13 mouse cellular contexts compared by ENCODE assay signal in genomic region chr5:121594714-121595313, GRCm38 (mm10). TPM values are rescaled to one million over a fixed set of nuclear protein-coding genes. Genes with fewer than 3 reads are reported as not detected.
DNase-seq lines count a peak whose midpoint lies in the region; ATAC-seq and TF ChIP-seq lines count a peak whose summit lies in the region.
"Had no signal": no experiment of that assay in that cellular context is flagged by ENCODE, and none has a peak within 500 bp of the region (broad histone marks: within the 10 kb centered on the region; RNA-seq: fewer than 3 reads in every experiment).

No protein-coding gene starts in this region.

- no peaks in the 10 kb centered on the region for H3K27me3 ChIP-seq in forebrain, postnatal 0 days (ENCODE audit: insufficient read depth, low read length)
- H3K27me3 ChIP-seq in forebrain, embryonic 13.5 days = peaks cover 6% of the 10 kb centered on the region; the same call in 1 of the 2 replicates
- no peaks in the 10 kb centered on the region for H3K27me3 ChIP-seq in lung, postnatal 0 days (replicated peaks; ENCODE audit: insufficient read depth, low read length)
- 0 out of 2 replicates have a peak, but pooled peaks cover 1% of the 10 kb centered on the region for H3K27me3 ChIP-seq in limb, embryonic 10.5 days (ENCODE audit: low read depth, poor library complexity, severe bottlenecking)
- H3K27me3 ChIP-seq in midbrain, postnatal 0 days (ENCODE audit: insufficient read depth, low read length) = no peaks in the 10 kb centered on the region

- TF ChIP-seq CTCF in forebrain, postnatal 0 days (IDR thresholded peaks at IDR 0.05; ENCODE audit: low read depth) = no peak
- TF ChIP-seq CTCF in lung, postnatal 0 days (IDR thresholded peaks at IDR 0.05) = no peak
- TF ChIP-seq CTCF in midbrain, postnatal 0 days (IDR thresholded peaks at IDR 0.05) = no peak

- no peaks in the 10 kb centered on the region for H3K36me3 ChIP-seq in forebrain, postnatal 0 days (ENCODE audit: insufficient read depth)
- no peaks in the 10 kb centered on the region for H3K36me3 ChIP-seq in forebrain, embryonic 13.5 days (ENCODE audit: poor library complexity, severe bottlenecking)
- H3K36me3 ChIP-seq in lung, postnatal 0 days (ENCODE audit: insufficient read depth, low read length) = no peaks in the 10 kb centered on the region
- 0 out of 2 replicates have a peak, but pooled peaks cover 3% of the 10 kb centered on the region for H3K36me3 ChIP-seq in limb, embryonic 10.5 days
- no peaks in the 10 kb centered on the region for H3K36me3 ChIP-seq in midbrain, postnatal 0 days (ENCODE audit: insufficient read depth, low read length)
- H3K36me3 ChIP-seq: G1E had no signal

- H3K9ac ChIP-seq in forebrain, postnatal 0 days = no peak overlapping the region
- H3K9ac ChIP-seq in forebrain, embryonic 13.5 days = no peak overlapping the region
- H3K9ac ChIP-seq in lung, postnatal 0 days (replicated peaks; ENCODE audit: low read depth) = no peak overlapping the region
- 0 out of 2 replicates have a peak overlapping the region, but pooled peaks have one; percentile 45 for H3K9ac ChIP-seq in midbrain, postnatal 0 days (replicated peaks; ENCODE audit: low read length, poor library complexity, severe bottlenecking)

- TF ChIP-seq EP300 in lung, postnatal 0 days (IDR thresholded peaks at IDR 0.05) = no peak

- peak overlapping the region; percentile 77; the same call in 1 of the 2 replicates for H3K27ac ChIP-seq in forebrain, postnatal 0 days (ENCODE audit: low read depth, low read length)
- no peak overlapping the region for H3K27ac ChIP-seq in forebrain, embryonic 13.5 days
- H3K27ac ChIP-seq in lung, postnatal 0 days (ENCODE audit: low read length) = no peak overlapping the region
- H3K27ac ChIP-seq in limb, embryonic 10.5 days = peak overlapping the region; percentile 85; the same call in 1 of the 2 replicates
- H3K27ac ChIP-seq in midbrain, postnatal 0 days (ENCODE audit: low read depth, low read length) = 0 out of 2 replicates have a peak overlapping the region, but pooled peaks have one; percentile 71

- WGBS in forebrain, postnatal 0 days = 89% methylated on average over 6 of the region's 6 CpGs
- 88% methylated on average over 6 of the region's 6 CpGs for WGBS in forebrain, embryonic 13.5 days
- 70% methylated on average over 6 of the region's 6 CpGs for WGBS in lung, postnatal 0 days
- WGBS in limb, embryonic 10.5 days = 92% methylated on average over 6 of the region's 6 CpGs
- 83% methylated on average over 6 of the region's 6 CpGs for WGBS in midbrain, postnatal 0 days

- no peaks in the 10 kb centered on the region for H3K4me1 ChIP-seq in forebrain, postnatal 0 days (ENCODE audit: insufficient read depth)
- H3K4me1 ChIP-seq in forebrain, embryonic 13.5 days = peaks cover 19% of the 10 kb centered on the region
- peaks cover 9% of the 10 kb centered on the region; the same call in 1 of the 2 replicates for H3K4me1 ChIP-seq in lung, postnatal 0 days (ENCODE audit: insufficient read depth, low read depth, low read length)
- H3K4me1 ChIP-seq in limb, embryonic 10.5 days = peaks cover 41% of the 10 kb centered on the region
- H3K4me1 ChIP-seq in midbrain, postnatal 0 days (ENCODE audit: insufficient read depth, low read length) = 0 out of 2 replicates have a peak, but pooled peaks cover 3% of the 10 kb centered on the region

- no peaks in the 10 kb centered on the region for H3K9me3 ChIP-seq in forebrain, postnatal 0 days (ENCODE audit: low read length)
- H3K9me3 ChIP-seq in forebrain, embryonic 13.5 days (replicated peaks) = no peaks in the 10 kb centered on the region
- H3K9me3 ChIP-seq in lung, postnatal 0 days (ENCODE audit: low read length) = no peaks in the 10 kb centered on the region
- H3K9me3 ChIP-seq in limb, embryonic 10.5 days (replicated peaks) = no peaks in the 10 kb centered on the region
- H3K9me3 ChIP-seq in midbrain, postnatal 0 days (ENCODE audit: low read length) = no peaks in the 10 kb centered on the region
- H3K9me3 ChIP-seq: G1E had no signal

- H3K4me2 ChIP-seq in forebrain, postnatal 0 days (ENCODE audit: low read depth) = peak overlapping the region; percentile 99; the same call in 1 of the 2 replicates
- H3K4me2 ChIP-seq in forebrain, embryonic 13.5 days = no peak overlapping the region; the same call in 1 of the 2 replicates
- H3K4me2 ChIP-seq in lung, postnatal 0 days (replicated peaks; ENCODE audit: low read depth, low read length) = no peak overlapping the region
- H3K4me2 ChIP-seq in midbrain, postnatal 0 days (ENCODE audit: low read depth, low read length, poor library complexity, severe bottlenecking) = no peak overlapping the region

- ATAC-seq in forebrain, postnatal 0 days = no peak
- ATAC-seq in forebrain, embryonic 13.5 days = no peak
- no peak for ATAC-seq in lung, postnatal 0 days
- no peak for ATAC-seq in midbrain, postnatal 0 days (ENCODE audit: low FRiP score)

- DNase-seq in forebrain, postnatal 0 days = no peak
- peak; percentile 12 for DNase-seq in lung, postnatal 0 days (ENCODE audit: low spot score)
- no peak for DNase-seq in lung, postnatal 10 days
- no peak for DNase-seq in limb, embryonic 10.5 days (ENCODE audit: low spot score)
- no peak for DNase-seq in midbrain, postnatal 0 days (ENCODE audit: low spot score)
- no peak for DNase-seq in thymus, postnatal 14 days
- no peak for DNase-seq in ovary, adult 18-20 months (ENCODE audit: low spot score)

- H3K4me3 ChIP-seq in forebrain, postnatal 0 days (ENCODE audit: low read depth, low read length) = no peak overlapping the region
- H3K4me3 ChIP-seq in forebrain, embryonic 13.5 days = no peak overlapping the region
- H3K4me3 ChIP-seq in lung, postnatal 0 days (ENCODE audit: low read depth, low read length) = no peak overlapping the region
- no peak overlapping the region for H3K4me3 ChIP-seq in limb, embryonic 10.5 days
- H3K4me3 ChIP-seq in midbrain, postnatal 0 days (ENCODE audit: low read depth, low read length) = no peak overlapping the region

RNA-seq across cellular contexts. Expression of gene Aldh2, which starts 1.2 kb away (rescaled TPM):
- 68.1 and 77.2 TPM in 2 replicates for total RNA-seq in forebrain, postnatal 0 days (2014; rRNA removed)
- 89.0 and 115 TPM in 2 replicates for polyA plus RNA-seq in forebrain, postnatal 0 days (2015; fragmentation: Nextera tagmentation; extraction: Ambion mirVana)
- 80.8 and 98.1 TPM in 2 replicates for polyA plus RNA-seq in forebrain, embryonic 13.5 days (2015; fragmentation: Nextera tagmentation; extraction: Ambion mirVana)
- 580 and 606 TPM in 2 replicates for polyA plus RNA-seq in lung, postnatal 0 days (2015; fragmentation: Nextera tagmentation; extraction: Ambion mirVana)
- polyA plus RNA-seq in limb, embryonic 10.5 days (2016; fragmentation: Nextera tagmentation; extraction: Ambion mirVana) = 153 and 163 TPM in 2 replicates
- 104 TPM in 2 replicates for total RNA-seq in midbrain, postnatal 0 days (2014; rRNA removed)
- polyA plus RNA-seq in midbrain, postnatal 0 days (2015; fragmentation: Nextera tagmentation; extraction: Ambion mirVana) = 139 and 147 TPM in 2 replicates

RNA-seq across cellular contexts. Expression of gene Acad12, which starts 23.9 kb away (rescaled TPM):
- 1.4 and 2.1 TPM in 2 replicates for total RNA-seq in forebrain, postnatal 0 days (2014; rRNA removed)
- polyA plus RNA-seq in forebrain, postnatal 0 days (2015; fragmentation: Nextera tagmentation; extraction: Ambion mirVana) = 0.96 and 1.2 TPM in 2 replicates
- polyA plus RNA-seq in forebrain, embryonic 13.5 days (2015; fragmentation: Nextera tagmentation; extraction: Ambion mirVana) = 1.0 TPM in 2 replicates
- 5.8 and 6.4 TPM in 2 replicates for polyA plus RNA-seq in lung, postnatal 0 days (2015; fragmentation: Nextera tagmentation; extraction: Ambion mirVana)
- polyA plus RNA-seq in limb, embryonic 10.5 days (2016; fragmentation: Nextera tagmentation; extraction: Ambion mirVana) = 2.6 and 3.5 TPM in 2 replicates
- 2.0 and 2.1 TPM in 2 replicates for total RNA-seq in midbrain, postnatal 0 days (2014; rRNA removed)
- polyA plus RNA-seq in midbrain, postnatal 0 days (2015; fragmentation: Nextera tagmentation; extraction: Ambion mirVana) = 1.8 and 2.1 TPM in 2 replicates

RNA-seq across cellular contexts. Expression of gene Mapkapk5, which starts 49.1 kb away (rescaled TPM):
- 83.1 and 99.3 TPM in 2 replicates for total RNA-seq in forebrain, postnatal 0 days (2014; rRNA removed)
- polyA plus RNA-seq in forebrain, postnatal 0 days (2015; fragmentation: Nextera tagmentation; extraction: Ambion mirVana) = 47.5 and 50.1 TPM in 2 replicates
- 53.0 and 57.0 TPM in 2 replicates for polyA plus RNA-seq in forebrain, embryonic 13.5 days (2015; fragmentation: Nextera tagmentation; extraction: Ambion mirVana)
- 39.1 and 42.1 TPM in 2 replicates for polyA plus RNA-seq in lung, postnatal 0 days (2015; fragmentation: Nextera tagmentation; extraction: Ambion mirVana)
- 50.3 and 60.3 TPM in 2 replicates for polyA plus RNA-seq in limb, embryonic 10.5 days (2016; fragmentation: Nextera tagmentation; extraction: Ambion mirVana)
- total RNA-seq in midbrain, postnatal 0 days (2014; rRNA removed) = 72.7 and 78.0 TPM in 2 replicates
- 45.3 and 45.8 TPM in 2 replicates for polyA plus RNA-seq in midbrain, postnatal 0 days (2015; fragmentation: Nextera tagmentation; extraction: Ambion mirVana)

RNA-seq across cellular contexts. Expression of gene Adam1a, which starts 49.5 kb away (rescaled TPM):
- total RNA-seq in forebrain, postnatal 0 days (2014; rRNA removed) = 16.2 and 20.1 TPM in 2 replicates
- 0.55 and 1.3 TPM in 2 replicates for polyA plus RNA-seq in forebrain, postnatal 0 days (2015; fragmentation: Nextera tagmentation; extraction: Ambion mirVana)
- 3.1 and 3.8 TPM in 2 replicates for polyA plus RNA-seq in forebrain, embryonic 13.5 days (2015; fragmentation: Nextera tagmentation; extraction: Ambion mirVana)
- 1.4 and 1.6 TPM in 2 replicates for polyA plus RNA-seq in lung, postnatal 0 days (2015; fragmentation: Nextera tagmentation; extraction: Ambion mirVana)
- 0.90 and 1.3 TPM in 2 replicates for polyA plus RNA-seq in limb, embryonic 10.5 days (2016; fragmentation: Nextera tagmentation; extraction: Ambion mirVana)
- total RNA-seq in midbrain, postnatal 0 days (2014; rRNA removed) = 17.0 and 21.0 TPM in 2 replicates
- 1.8 and 2.4 TPM in 2 replicates for polyA plus RNA-seq in midbrain, postnatal 0 days (2015; fragmentation: Nextera tagmentation; extraction: Ambion mirVana)

RNA-seq across cellular contexts. Expression of gene Gm42878, which starts 49.5 kb away (rescaled TPM):
- total RNA-seq in forebrain, postnatal 0 days (2014; rRNA removed) = 0.24 and 0.31 TPM in 2 replicates
- polyA plus RNA-seq in forebrain, postnatal 0 days (2015; fragmentation: Nextera tagmentation; extraction: Ambion mirVana) = 0.43 TPM in 1 of 2 replicates, not detected in the other
- not detected in 2 replicates for polyA plus RNA-seq in forebrain, embryonic 13.5 days (2015; fragmentation: Nextera tagmentation; extraction: Ambion mirVana)
- polyA plus RNA-seq in lung, postnatal 0 days (2015; fragmentation: Nextera tagmentation; extraction: Ambion mirVana) = not detected in 2 replicates
- polyA plus RNA-seq in limb, embryonic 10.5 days (2016; fragmentation: Nextera tagmentation; extraction: Ambion mirVana) = not detected in 2 replicates
- 0.71 TPM in 1 of 2 replicates, not detected in the other for total RNA-seq in midbrain, postnatal 0 days (2014; rRNA removed)
- polyA plus RNA-seq in midbrain, postnatal 0 days (2015; fragmentation: Nextera tagmentation; extraction: Ambion mirVana) = not detected in 2 replicates
- total RNA-seq: G1E; left cerebral cortex, adult 18-20 months had no signal
- polyA plus RNA-seq: embryonic facial prominence, embryonic 11.5 days; G1E; lung, embryonic 16.5 days; thymus, postnatal 0 days had no signal

Comparison
In these comparisons a context has a peak if more than half of its experiments do, and no peak if none do; other contexts are left out.
1. H3K27ac ChIP-seq: peak in forebrain, postnatal 0 days (single experiment), limb, embryonic 10.5 days (single experiment) and midbrain, postnatal 0 days (single experiment); none in forebrain, embryonic 13.5 days (single experiment) and lung, postnatal 0 days (single experiment).